Mouse (Mus musculus): ENCODE measurements around the gene Zfp791. TPM values are rescaled to one million over a fixed set of nuclear protein-coding genes. Genes with fewer than 3 reads are reported as not detected.

Zfp791 gene
- polyA plus RNA-seq (2017; shearing (Covaris generic)), result under 1 TPM in 1 of 2 experiments, not detected in 1; 0.17 TPM

GRCm38 (mm10) chr8:85122995-85123394 is at the start of gene Zfp791:
Zfp791 (minus strand) TSS chr8:85123095.

GRCm38 (mm10) chr8:85151624-85152023 is 28.7 kb upstream of the Zfp791 start, which contains the start of gene Cks1brt:
Cks1brt (plus strand) TSS chr8:85151924.

GRCm38 (mm10) chr8:85083108-85083813 is 39.6 kb downstream of the Zfp791 start, which contains the start of gene Man2b1:
Man2b1 (plus strand) TSS chr8:85083270.

DNA sequence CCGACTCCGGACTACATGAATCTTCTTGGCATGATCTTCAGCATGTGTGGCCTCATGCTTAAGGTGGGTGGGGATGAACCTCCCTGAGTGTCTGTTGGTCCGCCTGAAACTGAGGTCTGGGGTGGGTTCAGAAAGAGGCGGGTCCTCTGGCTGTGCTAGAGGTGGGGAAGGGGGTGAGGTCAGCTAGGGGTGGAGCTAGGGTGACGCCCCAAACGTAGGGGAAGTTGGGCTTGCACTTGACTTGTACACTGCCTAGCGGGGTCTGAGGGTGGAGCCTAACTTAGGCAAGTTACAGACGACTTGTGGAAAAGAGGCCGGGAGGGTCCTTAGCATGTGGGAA is 41.7 kb downstream of the Zfp791 start, which contains the start of gene Wdr83:
Gene Wdr83, minus strand, starts transcription at position 91 of the 340 bp plus-strand sequence.

DNA sequence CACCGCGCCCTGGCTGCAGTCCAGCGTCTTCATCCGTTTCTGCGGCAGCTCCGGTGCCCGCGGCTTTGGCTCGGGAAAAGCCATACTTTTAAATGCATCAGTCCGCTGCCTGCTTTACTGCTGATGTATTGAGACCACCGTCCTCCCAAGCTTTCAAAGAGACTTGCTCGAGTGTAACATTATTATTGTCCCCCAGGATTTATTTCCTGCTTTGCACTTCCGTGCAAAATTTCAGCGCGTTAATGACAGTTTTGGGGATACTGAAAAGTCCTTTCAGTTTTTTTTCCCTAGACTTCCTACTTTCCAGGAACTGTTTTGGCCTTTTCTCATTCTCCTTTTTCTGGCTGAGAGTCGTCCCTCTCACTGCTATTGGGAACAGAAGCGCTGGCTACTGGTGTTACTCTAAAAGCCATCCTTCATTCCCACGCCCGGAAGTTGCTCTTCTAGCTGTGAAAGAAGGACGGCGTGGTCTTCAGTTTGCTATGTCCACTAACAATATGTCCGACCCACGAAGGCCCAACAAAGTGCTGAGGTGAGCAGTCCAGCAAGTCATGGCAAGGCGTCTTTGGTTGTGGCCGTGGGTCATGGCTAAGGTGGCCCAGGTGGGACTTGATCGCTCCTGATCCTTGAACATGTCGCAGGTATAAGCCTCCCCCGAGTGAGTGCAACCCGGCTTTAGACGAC is 42.2 kb downstream of the Zfp791 start, which contains the start of gene Wdr83os:
Gene Wdr83os, plus strand, starts transcription at position 209 of the 684 bp plus-strand sequence.

GRCm38 (mm10) chr8:85071514-85072281 is 51.2 kb downstream of the Zfp791 start, which contains the start of gene Dhps:
Dhps (plus strand) TSS chr8:85071757.

GRCm38 (mm10) chr8:85067982-85068381 is 54.9 kb downstream of the Zfp791 start, which contains the start of gene Gm5741:
Gm5741 (minus strand) TSS chr8:85067982.

GRCm38 (mm10) chr8:85059879-85060616 is 62.8 kb downstream of the Zfp791 start, which contains the start of gene Fbxw9:
Fbxw9 (plus strand) TSS chr8:85060055.

Other genes starting within 250 kb of the Zfp791 start
- 10 to 100 TPM; 22.2 to 31.5 TPM for gene Gcdh, start 229.2 kb downstream of the Zfp791 start, polyA plus RNA-seq (2017; shearing (Covaris generic))
- 1 to 10 TPM; 1.3 to 3.6 TPM for gene Klf1, start 221.2 kb downstream of the Zfp791 start, polyA plus RNA-seq (2017; shearing (Covaris generic))
- gene Dnase2a, start 214.5 kb downstream of the Zfp791 start, polyA plus RNA-seq (2017; shearing (Covaris generic)), result 10 to 100 TPM in 1 of 2 experiments, 1 to 10 TPM in 1; 6.1 to 11.9 TPM
- 1 to 10 TPM in 1 of 2 experiments, under 1 TPM in 1; 0.62 to 1.2 TPM for gene Mast1, start 185.7 kb downstream of the Zfp791 start, polyA plus RNA-seq (2017; shearing (Covaris generic))
- gene Rtbdn, start 176.1 kb downstream of the Zfp791 start, polyA plus RNA-seq (2017; shearing (Covaris generic)), result under 1 TPM in 1 of 2 experiments, not detected in 1; 0.21 TPM
- not detected for gene Gm49661, start 153.7 kb downstream of the Zfp791 start, polyA plus RNA-seq (2017; shearing (Covaris generic))
- 100 to 1,000 TPM; 205 to 213 TPM for gene Prdx2, start 153.5 kb downstream of the Zfp791 start, polyA plus RNA-seq (2017; shearing (Covaris generic))
- gene Rnaseh2a, start 153.3 kb downstream of the Zfp791 start, polyA plus RNA-seq (2017; shearing (Covaris generic)), result 10 to 100 TPM; 80.7 to 89.0 TPM
- 100 to 1,000 TPM; 294 to 399 TPM for gene Junb, start 144.4 kb downstream of the Zfp791 start, polyA plus RNA-seq (2017; shearing (Covaris generic))
- gene Hook2, start 132.5 kb downstream of the Zfp791 start, polyA plus RNA-seq (2017; shearing (Covaris generic)), result 10 to 100 TPM in 1 of 2 experiments, 1 to 10 TPM in 1; 9.5 to 11.1 TPM
- gene Best2, start 108.6 kb downstream of the Zfp791 start, polyA plus RNA-seq (2017; shearing (Covaris generic)), result not detected
- gene Asna1, start 97.8 kb downstream of the Zfp791 start, polyA plus RNA-seq (2017; shearing (Covaris generic)), result 10 to 100 TPM; 53.6 to 65.3 TPM
- 100 to 1,000 TPM; 248 to 252 TPM for gene Trir, start 96.3 kb downstream of the Zfp791 start, polyA plus RNA-seq (2017; shearing (Covaris generic))
- gene Tnpo2, start 86.2 kb downstream of the Zfp791 start, polyA plus RNA-seq (2017; shearing (Covaris generic)), result 10 to 100 TPM; 20.7 to 25.3 TPM
- 1 to 10 TPM; 4.5 to 7.0 TPM for gene Fbxw9, start 63.0 kb downstream of the Zfp791 start, polyA plus RNA-seq (2017; shearing (Covaris generic))
- 1 to 10 TPM; 1.5 to 2.8 TPM for gene Gm5741, start 55.1 kb downstream of the Zfp791 start, polyA plus RNA-seq (2017; shearing (Covaris generic))
- 100 to 1,000 TPM in 1 of 2 experiments, 10 to 100 TPM in 1; 77.6 to 102 TPM for gene Dhps, start 51.3 kb downstream of the Zfp791 start, polyA plus RNA-seq (2017; shearing (Covaris generic))
- 100 to 1,000 TPM; 158 to 186 TPM for gene Wdr83os, start 42.4 kb downstream of the Zfp791 start, polyA plus RNA-seq (2017; shearing (Covaris generic))
- gene Wdr83, start 41.8 kb downstream of the Zfp791 start, polyA plus RNA-seq (2017; shearing (Covaris generic)), result 10 to 100 TPM; 35.2 to 42.7 TPM
- gene Man2b1, start 39.8 kb downstream of the Zfp791 start, polyA plus RNA-seq (2017; shearing (Covaris generic)), result 100 to 1,000 TPM; 104 to 165 TPM
- gene Cks1brt, start 28.8 kb upstream of the Zfp791 start, polyA plus RNA-seq (2017; shearing (Covaris generic)), result under 1 TPM; 0.10 to 0.28 TPM
- under 1 TPM in 1 of 2 experiments, not detected in 1; 0.37 TPM for gene Olfr371, start 102.9 kb upstream of the Zfp791 start, polyA plus RNA-seq (2017; shearing (Covaris generic))
- 10 to 100 TPM; 25.2 to 38.3 TPM for gene Orc6, start 176.5 kb upstream of the Zfp791 start, polyA plus RNA-seq (2017; shearing (Covaris generic))
- gene Vps35, start 176.7 kb upstream of the Zfp791 start, polyA plus RNA-seq (2017; shearing (Covaris generic)), result 10 to 100 TPM; 84.6 to 92.6 TPM